ENCODE assay signal across 23 mouse cellular contexts in genomic region chr11:68767762-68768542, GRCm38 (mm10).
DNase-seq lines count a peak whose midpoint lies in the region; ATAC-seq and TF ChIP-seq lines count a peak whose summit lies in the region.
"Had no signal": no experiment of that assay in that cellular context is flagged by ENCODE, and none has a peak within 500 bp of the region (broad histone marks: within the 10 kb centered on the region; RNA-seq: fewer than 3 reads in every experiment).

No protein-coding gene starts in this region.

- peak; percentile 43; the same call in 1 of the 2 replicates for ATAC-seq in stomach, embryonic 15.5 days (ENCODE audit: insufficient read depth, low FRiP score, low read depth)
- ATAC-seq in stomach, postnatal 0 days (ENCODE audit: low FRiP score, low TSS enrichment) = no peak
- ATAC-seq in liver, embryonic 16.5 days (ENCODE audit: low read depth) = peak; percentile 87
- ATAC-seq: CD4-positive, CD25-positive, alpha-beta regulatory T cell, adult 4 months; forebrain, embryonic 14.5 days; hindbrain, postnatal 0 days; intestine, postnatal 0 days had no signal

- H3K9me3 ChIP-seq in stomach, embryonic 15.5 days = no peaks in the 10 kb centered on the region
- H3K9me3 ChIP-seq in stomach, postnatal 0 days (ENCODE audit: control insufficient read depth, low read length) = no peaks in the 10 kb centered on the region
- no peaks in the 10 kb centered on the region for H3K9me3 ChIP-seq in liver, embryonic 16.5 days (replicated peaks; ENCODE audit: control insufficient read depth, low read length)
- H3K9me3 ChIP-seq: heart, embryonic 12.5 days; limb, embryonic 13.5 days had no signal

- no peak for TF ChIP-seq CTCF in stomach, postnatal 0 days (IDR thresholded peaks at IDR 0.05; ENCODE audit: low read depth)

- peaks cover 48% of the 10 kb centered on the region for H3K36me3 ChIP-seq in stomach, embryonic 15.5 days
- peaks cover 14% of the 10 kb centered on the region for H3K36me3 ChIP-seq in stomach, postnatal 0 days (ENCODE audit: control insufficient read depth, insufficient read depth, low read length)
- H3K36me3 ChIP-seq in liver, embryonic 16.5 days (ENCODE audit: control insufficient read depth, insufficient read depth) = peaks cover 13% of the 10 kb centered on the region

- no peak overlapping the region for H3K9ac ChIP-seq in stomach, embryonic 15.5 days
- H3K9ac ChIP-seq in stomach, postnatal 0 days (ENCODE audit: low read length) = no peak overlapping the region
- H3K9ac ChIP-seq in liver, embryonic 16.5 days (ENCODE audit: low read depth, low read length) = no peak overlapping the region
- H3K9ac ChIP-seq: heart, embryonic 12.5 days; limb, embryonic 13.5 days; lung, embryonic 14.5 days had no signal

- TF ChIP-seq EP300 in stomach, postnatal 0 days (optimal IDR thresholded peaks at IDR 0.05) = no peak

- H3K4me3 ChIP-seq in stomach, embryonic 15.5 days (replicated peaks) = no peak overlapping the region
- H3K4me3 ChIP-seq in stomach, postnatal 0 days (ENCODE audit: low read depth, low read length) = no peak overlapping the region
- peak overlapping the region; percentile 23; the same call in 1 of the 2 replicates for H3K4me3 ChIP-seq in liver, embryonic 16.5 days (ENCODE audit: low read depth, low read length)
- H3K4me3 ChIP-seq: heart, embryonic 12.5 days; limb, embryonic 13.5 days had no signal

- H3K4me2 ChIP-seq in stomach, embryonic 15.5 days = no peak overlapping the region
- no peak overlapping the region for H3K4me2 ChIP-seq in stomach, postnatal 0 days (replicated peaks; ENCODE audit: low read depth)
- peak overlapping the region; percentile 37 for H3K4me2 ChIP-seq in liver, embryonic 16.5 days (ENCODE audit: low read depth, low read length)
- H3K4me2 ChIP-seq: heart, embryonic 12.5 days; limb, embryonic 13.5 days; lung, embryonic 14.5 days; midbrain, embryonic 11.5 days had no signal

- no peak overlapping the region for H3K27ac ChIP-seq in stomach, embryonic 15.5 days
- no peak overlapping the region for H3K27ac ChIP-seq in stomach, postnatal 0 days (replicated peaks)
- H3K27ac ChIP-seq in liver, embryonic 16.5 days (ENCODE audit: low read length) = peak overlapping the region; percentile 79
- H3K27ac ChIP-seq: hindbrain, postnatal 0 days; limb, embryonic 13.5 days had no signal

- no peak for DNase-seq in stomach, postnatal 0 days (ENCODE audit: low spot score)
- peak; percentile 67 for DNase-seq in liver
- no peak for DNase-seq in cerebellum, adult 18-20 months
- no peak for DNase-seq in heart, postnatal 36 days
- no peak for DNase-seq in B cell, adult 2 months
- DNase-seq: adrenal gland, postnatal 25 days; cerebellum, adult 11-12 months; cerebellum, postnatal 14 days; heart, adult 11 months; heart, postnatal 10 days; kidney, postnatal 25 days; lung, embryonic 14.5 days; lung, postnatal 4 days; thymus, postnatal 4 days had no signal

- 83% methylated on average over 10 of the region's 10 CpGs for WGBS in stomach, embryonic 15.5 days
- WGBS in stomach, postnatal 0 days = 86% methylated on average over 10 of the region's 10 CpGs
- 55% methylated on average over 10 of the region's 10 CpGs for WGBS in liver, embryonic 16.5 days (ENCODE audit: insufficient replicate concordance)

- no peaks in the 10 kb centered on the region for H3K4me1 ChIP-seq in stomach, embryonic 15.5 days
- no peaks in the 10 kb centered on the region for H3K4me1 ChIP-seq in stomach, postnatal 0 days (replicated peaks; ENCODE audit: control insufficient read depth, insufficient read depth)
- peaks cover 22% of the 10 kb centered on the region for H3K4me1 ChIP-seq in liver, embryonic 16.5 days (ENCODE audit: control insufficient read depth, low read depth, low read length)
- H3K4me1 ChIP-seq: heart, embryonic 12.5 days; limb, embryonic 13.5 days had no signal

- H3K27me3 ChIP-seq in stomach, embryonic 15.5 days (replicated peaks) = no peaks in the 10 kb centered on the region
- H3K27me3 ChIP-seq in stomach, postnatal 0 days (ENCODE audit: control insufficient read depth, insufficient read depth, low read length) = no peaks in the 10 kb centered on the region
- no peaks in the 10 kb centered on the region for H3K27me3 ChIP-seq in liver, embryonic 16.5 days (ENCODE audit: control insufficient read depth, insufficient read depth, low read depth, low read length)
- H3K27me3 ChIP-seq: heart, embryonic 12.5 days; limb, embryonic 13.5 days had no signal

- intact Hi-C loops in heart, postnatal 36 days (cut with DNase I) = no loop called here
